Mouse (Mus musculus): ENCODE results near the gene Fam114a2. TPM values are rescaled to one million over a fixed set of nuclear protein-coding genes. Genes with fewer than 3 reads are reported as not detected.

Gene Fam114a2
- total RNA-seq, 2 experiments from 2014 or later, result 45.7 to 47.6 TPM

DNA sequence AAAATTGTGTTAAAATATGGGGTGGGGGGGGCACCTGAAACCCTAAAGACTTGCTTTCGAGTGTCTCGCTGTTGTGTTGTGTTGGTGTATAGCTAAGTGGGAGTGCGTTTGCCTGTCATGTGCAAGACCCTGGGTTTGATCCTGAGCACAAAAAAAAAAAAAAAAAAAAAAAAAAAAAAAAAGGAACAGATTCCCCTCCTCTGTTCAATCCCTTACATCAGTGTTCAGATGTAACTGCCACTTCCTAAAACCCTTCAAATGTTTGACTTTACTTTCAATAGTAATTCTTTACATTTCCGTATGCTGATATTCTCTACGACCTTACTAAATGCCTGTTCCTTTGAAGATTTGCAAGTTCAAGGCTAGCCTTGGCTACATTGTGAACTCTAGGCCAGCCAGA is 887 bp upstream of the Fam114a2 start:
- DNase-seq, result no peak

DNA sequence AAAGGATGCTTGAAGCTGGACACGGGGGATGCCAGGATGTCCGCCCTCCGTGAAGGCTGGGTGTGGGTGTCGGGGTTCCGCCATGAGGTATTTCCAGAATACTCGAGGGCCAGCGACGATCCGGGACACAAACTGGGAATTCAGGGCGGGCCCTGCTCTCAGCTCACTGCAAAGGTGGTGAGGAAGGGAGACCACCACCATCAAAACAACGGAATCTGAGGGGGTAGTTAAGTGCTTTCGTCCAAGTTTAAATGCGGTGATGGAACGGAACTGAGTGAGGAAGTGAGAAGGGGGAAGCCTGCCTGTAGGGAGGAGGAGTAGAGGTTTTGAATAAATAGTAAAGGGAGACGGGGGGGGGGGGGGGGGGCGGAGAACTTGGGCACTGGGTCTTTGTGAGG is 333 bp upstream of the Fam114a2 start:
- DNase-seq, result no peak

DNA sequence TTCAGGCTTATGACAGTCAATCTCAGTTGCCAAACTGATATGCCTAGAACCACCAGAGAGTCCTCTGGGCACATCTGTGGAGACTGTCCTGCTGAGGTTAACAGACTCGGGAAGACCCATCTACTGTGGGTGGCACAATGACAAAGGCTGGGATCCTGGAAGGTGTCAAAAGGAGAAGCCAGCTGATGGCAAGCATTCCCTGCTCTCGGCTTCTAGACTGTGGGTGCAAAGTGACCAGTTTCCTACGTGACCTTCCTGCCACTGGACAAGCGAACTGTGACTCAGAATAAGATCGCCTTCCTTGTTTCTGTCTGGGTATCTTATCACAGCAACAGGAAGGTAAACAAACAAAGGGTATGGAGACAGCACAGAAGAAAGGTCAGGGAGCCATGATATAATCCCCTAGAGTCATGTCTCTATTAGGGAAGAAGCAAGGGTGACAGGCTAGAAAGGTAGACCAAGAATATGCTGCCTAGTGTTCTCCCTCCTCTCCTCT is 1.4 kb downstream of the Fam114a2 start:
- no peak for DNase-seq

DNA sequence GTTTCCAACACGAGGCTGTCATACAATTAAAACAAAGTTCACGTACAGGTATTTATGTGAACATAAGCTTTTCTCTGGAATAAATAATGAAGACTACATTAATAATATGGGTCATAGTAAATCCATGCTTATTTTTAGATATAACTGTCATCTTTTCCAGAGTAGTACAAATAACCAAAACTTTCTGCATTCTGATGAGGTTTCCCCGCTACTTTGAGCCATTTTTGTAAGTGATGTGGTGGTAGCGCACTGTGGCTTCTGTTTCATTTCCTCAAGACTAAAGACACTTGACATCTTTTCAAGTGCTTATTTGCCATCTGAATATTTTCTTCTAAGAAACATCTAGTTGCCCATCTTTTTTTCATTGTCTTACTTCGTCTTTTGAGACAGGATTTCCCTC is 3.2 kb downstream of the Fam114a2 start:
- DNase-seq, result no peak

DNA sequence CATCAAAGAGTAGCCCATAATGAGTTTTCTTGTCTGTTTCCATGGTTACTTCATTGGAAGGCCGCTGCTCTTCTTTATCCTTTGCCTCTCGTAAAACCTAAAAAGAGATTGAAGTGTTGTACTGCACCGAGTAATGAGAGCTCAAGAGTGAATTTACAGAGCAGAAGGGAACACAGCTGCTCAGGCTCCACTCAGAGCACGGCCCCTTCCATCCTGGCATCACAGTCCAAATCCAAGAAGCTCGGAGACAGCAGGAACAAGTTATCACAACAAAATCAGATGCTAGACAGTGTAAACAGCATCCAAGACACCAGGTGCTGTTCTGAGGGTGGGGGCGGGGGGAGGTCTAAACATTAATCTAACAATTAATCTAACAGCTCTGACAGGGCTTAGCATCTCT is 11.5 kb downstream of the Fam114a2 start:
- DNase-seq, result no peak

DNA sequence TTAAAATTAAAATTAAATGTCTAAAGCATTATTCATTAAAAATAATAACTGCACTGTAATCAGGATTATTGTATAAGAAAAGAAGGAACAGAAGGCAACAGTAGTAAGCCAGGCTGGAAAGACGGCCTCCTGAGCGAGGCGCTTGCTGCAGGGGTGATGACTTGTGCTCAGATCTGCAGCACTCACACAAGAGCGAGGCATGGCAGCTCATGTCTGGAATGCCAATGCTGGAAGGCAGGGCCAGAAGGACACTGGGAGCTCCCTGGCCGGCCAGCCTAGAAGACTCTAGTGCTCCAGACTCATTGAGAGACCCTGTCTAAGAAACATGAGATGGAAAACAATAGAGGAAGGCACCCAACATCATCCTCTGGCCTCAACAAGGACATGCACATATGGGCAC is 15.3 kb downstream of the Fam114a2 start:
- DNase-seq, result no peak

DNA sequence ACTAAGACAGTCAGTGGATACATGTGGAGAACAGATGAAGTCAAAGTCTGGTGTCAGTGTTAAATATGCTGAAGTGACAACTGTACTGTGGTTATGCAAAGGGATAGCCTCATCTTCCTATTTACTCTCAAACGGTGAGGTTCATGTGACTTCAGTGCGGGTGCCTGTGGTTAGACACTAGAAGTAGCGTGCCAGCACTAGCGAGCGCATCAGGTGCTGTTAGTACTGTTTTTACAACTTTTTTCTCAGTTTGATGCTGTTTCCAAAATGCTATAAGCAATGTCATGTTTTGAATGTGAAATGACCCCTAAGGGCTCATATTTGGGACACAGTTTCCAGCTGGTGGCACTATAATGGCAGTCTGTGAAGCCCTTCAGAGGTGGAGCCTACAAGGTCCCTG is 20.2 kb downstream of the Fam114a2 start:
- no peak for DNase-seq

DNA sequence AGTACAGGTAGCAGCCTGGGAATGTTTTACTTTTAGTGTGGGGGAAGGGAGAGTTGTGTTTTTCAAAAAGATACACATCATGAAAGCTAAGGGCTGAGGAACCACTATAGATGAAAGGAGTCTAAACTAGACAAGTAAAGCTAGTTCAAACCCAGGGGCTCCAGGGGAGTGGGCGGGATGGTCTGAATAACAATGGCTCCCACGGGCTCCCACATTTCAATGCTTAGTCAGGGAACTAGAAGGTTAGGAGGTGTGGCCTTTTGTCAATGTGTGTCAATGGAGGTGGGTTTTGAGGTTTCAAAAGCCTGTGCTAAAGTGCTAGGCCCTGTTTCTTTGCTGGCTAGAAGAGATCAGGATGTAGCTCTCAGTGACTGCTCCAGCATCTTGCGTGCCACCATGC is 20.7 kb downstream of the Fam114a2 start:
- no peak for DNase-seq

DNA sequence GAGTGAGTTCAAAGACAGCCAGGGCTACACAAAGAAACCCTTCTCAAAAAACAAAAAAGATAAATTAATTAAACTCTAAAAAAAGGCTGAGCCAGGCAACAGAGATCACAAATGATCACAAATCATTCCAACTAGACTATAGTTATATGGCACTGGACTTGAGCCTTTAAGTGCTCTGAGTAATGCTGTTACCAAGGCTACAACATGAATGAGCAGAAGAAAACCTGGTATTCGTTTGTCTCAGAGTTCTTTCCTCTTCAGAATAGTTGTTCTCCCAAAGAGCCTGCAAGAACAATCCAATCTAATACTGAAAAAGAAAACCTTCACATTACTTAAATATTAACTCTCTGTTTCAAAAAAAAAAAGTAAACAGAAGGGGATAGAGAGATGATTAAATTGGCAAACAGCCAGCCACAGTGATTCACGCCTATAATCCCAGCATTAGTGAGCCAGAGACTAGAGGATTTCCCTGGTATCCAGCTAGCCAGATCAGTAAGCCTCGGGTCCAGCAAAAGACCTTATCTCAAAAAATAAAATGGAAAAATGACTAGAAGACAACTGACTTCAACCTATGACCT is 21.9 kb downstream of the Fam114a2 start:
- DNase-seq, result peak; percentile 16

DNA sequence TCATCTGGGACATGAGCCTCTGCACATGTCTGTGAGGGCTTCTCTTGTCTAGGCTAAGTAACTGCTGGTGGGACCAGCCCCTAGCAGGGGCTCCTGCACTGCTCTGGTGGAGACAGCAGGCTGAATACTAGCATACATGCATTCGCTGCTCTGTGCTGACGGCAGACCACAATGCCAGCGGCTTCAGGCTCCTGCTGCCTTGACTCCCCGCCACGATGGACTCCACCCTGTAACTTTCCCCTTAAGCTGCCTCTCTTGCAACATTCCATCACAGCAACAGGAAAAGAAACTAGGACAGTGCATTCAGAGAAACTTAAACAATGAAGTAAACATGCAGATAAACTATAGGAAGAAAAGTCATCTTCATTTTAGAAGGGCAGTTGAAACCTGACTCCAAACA is 30.0 kb downstream of the Fam114a2 start:
- no peak for DNase-seq

DNA sequence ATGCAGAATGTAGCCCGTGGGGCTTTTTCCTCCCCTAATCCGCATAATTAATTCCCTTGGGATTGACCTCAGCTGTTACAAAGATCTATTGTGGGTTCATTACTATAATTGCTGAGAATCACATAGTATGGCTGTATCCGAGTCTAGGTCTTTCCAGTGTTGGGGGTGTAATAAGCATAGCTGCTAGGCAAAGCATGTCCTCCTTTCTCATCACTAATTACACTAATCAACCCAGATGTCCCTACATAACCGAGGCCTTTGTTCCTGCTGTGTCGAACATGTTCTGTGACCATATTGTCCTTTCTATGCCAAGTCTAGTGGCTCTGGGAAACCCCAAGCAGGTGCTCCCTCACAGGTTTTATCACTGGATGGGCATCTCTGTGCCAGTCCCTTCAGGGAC is 40.3 kb downstream of the Fam114a2 start:
- no peak for DNase-seq

DNA sequence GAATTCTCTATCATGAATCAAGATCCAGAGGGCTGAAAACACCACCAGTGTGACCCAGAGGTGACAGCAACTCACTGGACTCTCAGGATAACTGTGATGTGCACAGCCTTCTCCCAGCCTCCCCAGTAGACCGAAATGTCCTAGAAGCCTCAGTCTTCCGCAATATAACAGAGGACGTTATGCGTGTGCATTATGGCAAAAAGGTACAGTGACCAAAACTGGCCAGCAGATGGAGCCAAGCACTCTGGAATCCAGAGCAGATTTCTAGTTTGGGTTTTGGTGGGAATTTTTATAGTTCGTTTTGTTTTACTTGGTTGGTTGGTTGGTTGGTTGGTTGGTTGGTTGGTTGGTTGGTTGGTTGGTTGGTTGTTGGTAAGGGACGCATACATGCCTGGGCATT is 43.3 kb downstream of the Fam114a2 start:
- peak; percentile 67 for DNase-seq

DNA sequence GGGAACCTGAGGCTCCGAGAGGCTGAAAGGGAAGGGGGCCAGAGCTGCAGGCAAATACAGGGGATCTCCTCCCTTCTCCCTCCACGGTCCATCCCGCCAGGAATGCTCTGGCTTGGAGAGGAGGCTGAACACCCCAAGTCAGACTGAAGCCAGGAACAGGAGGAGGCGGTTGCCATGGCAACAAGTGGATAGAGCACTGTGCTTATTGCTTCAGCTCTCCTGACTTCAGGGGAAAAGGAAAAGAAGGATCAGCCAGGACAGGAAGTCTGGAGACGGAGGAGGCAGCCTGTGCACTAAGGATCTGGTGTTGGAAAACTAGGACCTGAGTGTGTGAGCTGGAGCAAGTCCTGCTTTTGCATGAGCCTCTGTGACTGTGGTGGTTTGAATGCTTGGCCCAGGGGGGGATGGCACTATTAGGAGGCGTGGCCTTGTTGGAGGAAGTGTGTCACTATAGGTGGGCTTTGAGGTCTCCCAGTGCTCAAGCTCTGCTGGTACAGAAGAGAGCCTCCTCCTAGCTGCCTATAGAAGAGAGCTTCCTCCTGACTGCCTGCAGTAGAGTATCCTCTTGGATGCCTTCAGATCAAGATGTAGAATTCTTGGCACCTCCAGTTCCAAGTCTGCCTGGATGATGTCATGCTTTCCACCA is 44.0 kb downstream of the Fam114a2 start:
- no peak for DNase-seq

DNA sequence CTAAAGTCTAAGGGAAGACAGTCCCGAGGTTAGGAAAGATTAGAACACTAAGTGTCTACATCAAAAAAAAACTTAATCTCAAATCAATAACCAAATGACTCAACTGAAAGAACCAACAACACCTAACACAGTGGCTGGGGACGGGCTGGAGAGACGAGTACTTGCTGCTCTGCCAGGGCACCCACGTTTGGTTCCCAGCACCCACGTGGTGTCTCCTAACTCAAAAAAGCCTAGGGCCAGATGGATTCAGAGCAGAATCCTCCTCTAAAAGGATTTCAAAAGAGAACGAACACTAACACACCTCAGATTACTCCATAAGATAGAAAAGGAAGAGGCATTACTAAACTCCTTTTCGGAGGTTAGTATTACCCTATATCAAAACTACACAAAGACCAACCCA is 47.4 kb downstream of the Fam114a2 start:
- DNase-seq, result no peak

DNA sequence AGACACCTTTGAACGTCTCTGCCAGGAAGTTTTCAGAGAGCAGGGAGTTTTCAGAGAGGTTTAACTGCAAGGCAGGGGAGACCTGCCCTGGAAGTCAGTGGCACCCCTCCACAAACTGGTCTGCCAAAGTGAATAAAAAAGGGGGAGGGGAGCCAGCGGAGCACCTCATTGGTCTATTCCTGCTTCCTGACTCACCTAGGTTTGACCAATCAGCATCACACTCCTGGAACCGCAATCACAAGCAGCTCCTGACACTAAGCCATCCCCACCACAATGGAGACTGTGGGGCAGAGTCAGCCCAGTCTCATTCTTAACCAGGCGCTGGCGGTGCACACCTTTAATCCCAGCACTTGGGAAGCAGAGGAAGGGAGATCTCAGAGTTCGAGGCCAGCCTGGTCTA is 48.4 kb downstream of the Fam114a2 start:
- no peak for DNase-seq

DNA sequence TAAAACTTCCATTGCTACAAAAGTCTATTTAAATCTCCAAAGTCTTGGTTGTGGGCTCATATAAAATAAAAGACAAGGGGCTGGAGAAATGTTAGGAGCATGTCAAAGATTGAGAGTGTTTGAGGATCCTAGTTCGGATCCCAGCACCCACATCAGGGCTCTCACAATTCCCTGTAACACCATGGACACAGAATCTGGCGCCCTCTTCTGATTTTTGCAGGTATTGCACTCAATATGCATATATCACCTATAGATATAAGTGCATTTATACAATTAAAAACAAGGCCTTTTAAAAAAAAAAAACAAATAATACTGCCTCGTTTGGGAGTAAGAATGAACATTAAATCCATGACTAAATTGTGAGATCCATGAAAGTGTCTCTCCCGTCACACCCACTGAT is 49.7 kb downstream of the Fam114a2 start:
- DNase-seq, result no peak

DNA sequence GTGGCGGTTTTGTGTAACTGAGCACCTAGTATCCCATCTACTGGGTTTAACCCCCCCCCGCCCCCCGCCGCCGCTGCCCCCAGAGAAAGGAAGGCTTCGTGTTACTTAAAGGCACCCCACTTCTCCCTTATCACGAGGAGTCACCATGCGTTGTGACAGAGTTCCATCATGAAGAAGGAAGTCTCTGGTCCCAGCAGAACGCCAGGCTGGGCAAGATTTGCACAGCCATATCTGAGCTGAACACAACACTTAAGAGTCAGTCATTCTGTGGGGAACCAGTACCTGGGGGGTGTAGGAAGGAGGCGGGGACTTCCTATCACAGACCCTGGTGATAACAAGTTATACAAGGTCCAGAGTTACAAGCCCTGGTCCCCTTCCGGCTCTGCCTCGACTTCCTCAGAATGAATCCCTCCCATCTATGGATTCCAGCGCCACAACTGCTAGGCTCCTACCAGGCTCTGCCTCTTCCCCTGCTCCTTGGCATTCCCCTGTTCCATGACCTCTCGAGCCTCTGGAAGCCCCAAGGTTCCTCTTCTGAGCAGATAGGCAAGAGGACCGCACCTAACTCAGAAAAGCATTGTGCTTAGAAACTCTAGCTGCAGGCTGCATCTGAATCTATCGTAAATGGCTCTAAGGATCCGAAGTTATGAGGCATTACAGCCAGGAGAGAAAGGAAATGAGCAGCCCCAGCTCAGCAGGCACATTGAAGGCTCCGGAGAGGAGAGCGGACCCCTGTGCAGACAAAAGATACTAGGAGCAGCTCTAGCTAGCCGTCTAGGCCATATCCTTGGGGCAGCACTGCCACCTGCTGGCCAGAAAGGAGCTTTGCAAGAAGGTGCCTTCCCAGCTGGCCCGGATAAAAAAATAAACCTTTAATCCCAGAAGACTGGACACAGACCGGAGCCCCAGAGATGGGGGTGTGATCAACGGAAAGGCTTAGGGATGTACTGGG is 51.0 kb downstream of the Fam114a2 start:
- peak; percentile 79 for DNase-seq

DNA sequence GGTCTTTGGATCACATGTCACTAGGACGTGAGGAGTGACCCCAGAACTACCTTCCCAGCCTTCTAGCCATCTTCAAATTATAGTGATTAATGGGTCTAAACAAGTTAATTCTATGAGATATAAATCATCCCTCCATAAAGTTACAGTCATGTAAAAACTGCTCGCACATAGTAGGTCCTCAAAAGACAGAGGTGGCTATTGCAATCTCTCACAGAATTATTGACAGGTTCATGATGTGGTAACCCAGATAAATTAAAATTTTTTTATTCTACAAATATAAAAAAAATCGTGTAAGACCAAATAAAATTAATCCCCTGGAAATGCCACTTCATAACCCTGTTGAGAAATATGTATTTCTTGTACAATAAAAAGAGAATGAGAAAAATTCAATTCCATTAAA is 52.6 kb downstream of the Fam114a2 start:
- no peak for DNase-seq

DNA sequence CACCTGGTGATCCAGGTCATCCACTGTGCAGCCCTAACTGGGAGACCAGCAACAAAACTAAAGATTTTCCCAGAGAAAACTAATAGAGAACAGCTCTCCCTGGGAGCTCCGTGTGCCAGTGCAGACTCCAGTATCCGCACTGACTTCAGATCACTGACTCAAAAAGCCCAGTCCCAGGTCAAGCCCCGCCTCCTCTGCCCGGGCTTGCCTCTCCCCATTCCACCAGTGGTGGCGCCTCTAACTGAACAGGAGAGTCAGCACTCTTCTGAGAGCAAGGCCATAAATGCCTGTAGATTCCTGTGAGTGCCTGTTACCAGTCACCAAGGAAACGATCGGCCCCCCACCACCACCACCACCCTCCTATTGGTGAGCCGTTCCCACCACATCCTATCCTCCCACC is 53.4 kb downstream of the Fam114a2 start:
- DNase-seq, result peak; percentile 43

DNA sequence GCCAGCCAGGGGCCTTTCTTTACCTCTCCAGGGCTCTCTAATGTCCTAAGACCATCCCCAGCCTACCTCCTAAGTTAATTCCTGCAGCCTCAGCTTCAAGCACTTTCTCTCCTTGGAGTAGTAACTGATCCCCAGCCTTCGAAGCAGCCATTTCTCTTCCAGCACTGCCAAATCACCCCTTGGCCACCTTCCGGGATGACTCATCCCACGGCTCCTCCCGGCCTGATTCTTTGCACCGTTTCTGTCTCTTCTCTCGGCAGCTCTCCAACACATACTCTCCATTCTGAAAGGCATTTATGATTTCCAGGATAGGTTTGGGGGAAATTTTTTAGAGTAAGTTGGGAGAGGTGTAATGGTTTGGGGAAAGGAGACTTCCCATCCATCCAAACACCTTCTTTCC is 58.7 kb downstream of the Fam114a2 start:
- DNase-seq, result peak; percentile 38

DNA sequence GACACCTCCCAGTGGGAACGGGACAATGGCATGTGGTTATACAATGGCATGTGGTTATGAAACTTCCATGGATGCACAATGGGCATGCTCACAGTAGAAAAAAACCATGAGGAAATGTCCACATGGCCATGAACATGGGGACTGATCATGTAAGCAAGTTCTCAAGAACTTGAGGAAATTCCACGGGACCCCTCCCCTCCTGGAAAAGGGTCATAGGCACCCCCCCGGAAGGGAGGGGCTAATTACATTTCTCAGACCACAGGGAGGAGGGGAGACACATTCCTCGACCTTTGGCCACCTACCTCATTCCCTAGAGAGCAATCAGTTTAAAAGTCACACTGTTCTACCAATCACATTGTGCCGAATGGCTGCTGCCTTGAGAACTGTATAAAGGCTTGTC is 64.0 kb downstream of the Fam114a2 start:
- no peak for DNase-seq

DNA sequence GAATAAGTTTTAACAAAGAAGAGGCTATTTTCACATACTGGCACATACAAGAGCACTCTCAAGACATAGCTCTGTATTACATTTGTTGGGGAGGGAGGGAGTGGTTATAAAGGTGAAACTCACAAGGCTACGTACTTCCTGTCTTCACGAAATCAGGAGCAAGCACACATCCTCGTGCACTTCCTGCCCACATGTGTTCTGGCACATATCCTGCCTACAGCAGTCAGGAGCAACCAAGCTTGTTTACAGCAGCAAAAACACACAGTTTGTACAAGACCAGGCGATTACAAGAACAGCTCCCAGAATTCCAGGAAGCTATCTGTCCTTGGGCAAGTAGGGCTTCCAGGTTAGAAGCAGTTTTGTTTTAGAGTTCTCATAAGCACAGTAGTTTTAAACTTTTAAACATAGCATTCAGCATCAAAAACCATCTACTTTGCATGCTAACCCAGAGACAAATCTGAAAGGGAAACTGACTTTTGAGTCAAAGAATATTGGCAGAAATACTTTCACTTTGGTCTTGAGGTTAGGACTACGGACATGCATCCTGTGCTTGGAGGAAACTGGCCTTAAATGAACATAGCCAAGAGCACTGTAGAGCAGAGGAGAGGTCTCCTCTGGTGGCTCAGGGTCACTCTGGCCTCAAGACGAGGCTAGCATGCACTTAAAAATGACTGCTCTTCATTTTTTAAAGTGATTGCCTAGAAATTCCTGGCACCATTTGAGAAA is 73.0 kb downstream of the Fam114a2 start:
- DNase-seq, result no peak

DNA sequence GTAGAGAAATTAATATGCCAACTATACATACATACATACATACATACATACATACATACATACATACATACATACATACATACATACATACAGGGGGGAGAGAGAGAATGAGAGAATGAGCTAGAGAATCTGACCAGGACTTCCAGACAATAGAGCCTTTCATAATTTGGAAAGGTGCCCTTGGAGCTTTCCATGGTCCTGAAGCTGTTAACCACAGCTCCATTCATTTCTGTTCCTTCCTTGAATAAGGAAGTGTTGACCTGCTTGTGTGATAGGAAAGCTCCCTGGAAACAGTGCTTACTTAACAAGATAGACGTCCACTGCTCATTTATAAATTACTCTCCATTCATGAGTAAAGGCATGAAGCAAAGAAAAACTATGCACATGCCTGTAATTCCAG is 84.3 kb downstream of the Fam114a2 start:
- peak; percentile 64 for DNase-seq

Measured in adrenal gland, postnatal 10 days (tissue).